Mouse (Mus musculus) lung, postnatal 10 days (tissue): Measurements from ENCODE around the gene Mtif3.

Experiments
- DNase-seq: peaks from one replicate; pipeline ENCODE4 v3.0.0; 2021

The Mtif3 gene

DNA sequence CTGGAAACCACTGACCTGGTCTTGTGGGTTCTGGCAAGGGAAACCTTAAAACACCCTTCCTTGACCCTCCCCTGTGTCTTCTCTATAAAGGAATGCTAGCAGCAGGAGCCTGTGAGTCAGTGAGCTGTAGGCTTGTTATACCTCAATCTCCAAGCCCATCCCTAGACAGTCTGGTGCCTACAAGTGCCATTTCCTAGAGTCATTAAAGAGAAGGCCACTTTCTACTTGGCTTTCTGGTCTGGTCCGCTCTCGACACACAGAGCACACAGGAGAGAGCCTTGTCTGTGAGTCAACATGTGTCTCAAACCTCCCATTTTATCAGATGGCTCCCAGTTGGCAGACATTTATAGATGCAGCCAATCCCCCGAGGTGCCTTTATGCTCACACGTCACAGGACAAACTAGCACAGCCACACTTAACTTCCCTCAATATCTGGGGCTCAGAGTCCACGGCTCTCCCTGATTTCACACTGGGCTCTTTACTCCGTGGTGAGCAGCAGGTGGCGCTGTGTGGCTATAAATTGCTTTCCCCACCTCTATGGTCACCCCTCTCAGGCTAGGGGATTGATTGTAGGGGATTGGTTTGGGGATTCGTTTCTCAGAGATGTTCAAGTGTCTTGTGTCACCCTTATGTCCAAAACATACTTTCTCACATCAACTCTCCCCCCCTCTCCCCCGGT is 49.4 kb downstream of the Mtif3 start:
- DNase-seq, result peak; percentile 70

- no peak for DNase-seq
Observed at GRCm38 (mm10) chr5:146913355-146913754, 50.2 kb downstream of the Mtif3 start.

- DNase-seq, result peak; percentile 31
Observed at GRCm38 (mm10) chr5:146912206-146912605, 51.4 kb downstream of the Mtif3 start.

GRCm38 (mm10) chr5:146908629-146909028 is 55.0 kb downstream of the Mtif3 start:
- DNase-seq, result peak; percentile 21

- peak; percentile 39 for DNase-seq
Observed at GRCm38 (mm10) chr5:146907533-146907932, 56.1 kb downstream of the Mtif3 start.

- peak; percentile 84 for DNase-seq
Observed at GRCm38 (mm10) chr5:146905486-146906172, 58.0 kb downstream of the Mtif3 start.

GRCm38 (mm10) chr5:146904404-146904803 is 59.2 kb downstream of the Mtif3 start:
- DNase-seq, result peak; percentile 88
